Mouse (Mus musculus): ENCODE measurements around the gene Serpina3k. TPM values are rescaled to one million over a fixed set of nuclear protein-coding genes. Genes with fewer than 3 reads are reported as not detected.

Gene Serpina3k
- 0.28 TPM for polyA plus RNA-seq (2014; fragmentation: Illumina TruSeq; extraction: RNeasy Lipid Tissue Mini Kit (QIAGEN cat#74804); ENCODE audit: low read depth, low replicate concordance)

DNA sequence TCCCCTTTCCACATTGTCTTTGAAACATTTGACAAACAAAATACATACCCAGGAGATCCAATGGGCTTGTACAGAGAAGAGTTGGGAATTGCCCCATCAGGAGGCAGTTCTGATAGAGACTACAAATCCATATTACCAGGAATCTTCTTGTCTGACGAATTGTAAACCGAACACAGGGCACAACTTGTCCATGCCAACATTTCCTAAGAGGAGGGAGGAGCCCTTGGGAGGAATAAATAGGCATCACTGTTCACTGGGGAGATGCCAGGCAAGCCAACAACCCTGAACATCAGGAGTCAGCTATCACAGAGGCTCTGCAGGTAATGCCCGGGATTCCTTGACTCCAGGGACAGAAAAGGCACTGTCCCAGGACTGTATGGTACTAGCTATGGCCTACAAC is at the start of gene Serpina3k, which contains the start of gene Serpina3m:
TSS of gene Serpina3k (plus strand) at position 261 of the 400 bp plus-strand sequence.
TSS of gene Serpina3m (plus strand) at position 261 of the 400 bp plus-strand sequence.

DNA sequence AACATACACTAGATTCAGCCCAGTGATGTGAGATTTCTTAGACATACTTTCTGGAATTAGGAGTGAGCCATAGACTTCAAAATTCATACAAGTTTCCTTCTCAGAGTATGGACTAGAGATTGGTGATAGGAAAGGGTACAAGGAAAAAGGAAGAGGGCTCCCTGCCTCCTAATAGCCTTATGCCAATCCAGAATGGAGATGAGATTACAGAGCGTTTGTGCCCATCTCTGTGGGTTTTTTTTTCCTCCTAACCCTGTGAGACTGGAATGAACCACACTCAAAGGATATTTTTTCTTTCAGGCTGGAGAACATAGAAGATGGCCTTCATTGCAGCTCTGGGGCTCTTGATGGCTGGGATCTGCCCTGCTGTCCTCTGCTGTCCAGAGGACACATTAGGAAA is 24.0 kb upstream of the Serpina3k start, which contains the start of gene Serpina3j:
TSS of gene Serpina3j (plus strand) at position 301 of the 400 bp plus-strand sequence.

Other genes starting within 250 kb of the Serpina3k start
- 105 TPM for gene Serpina5, start 237.4 kb upstream of the Serpina3k start, polyA plus RNA-seq (2014; fragmentation: Illumina TruSeq; extraction: RNeasy Lipid Tissue Mini Kit (QIAGEN cat#74804); ENCODE audit: low read depth, low replicate concordance)
- 73.8 TPM for gene Serpina3a, start 225.8 kb upstream of the Serpina3k start, polyA plus RNA-seq (2014; fragmentation: Illumina TruSeq; extraction: RNeasy Lipid Tissue Mini Kit (QIAGEN cat#74804); ENCODE audit: low read depth, low replicate concordance)
- 2.6 TPM for gene Serpina3b, start 210.5 kb upstream of the Serpina3k start, polyA plus RNA-seq (2014; fragmentation: Illumina TruSeq; extraction: RNeasy Lipid Tissue Mini Kit (QIAGEN cat#74804); ENCODE audit: low read depth, low replicate concordance)
- 17.6 TPM for gene Serpina3c, start 184.6 kb upstream of the Serpina3k start, polyA plus RNA-seq (2014; fragmentation: Illumina TruSeq; extraction: RNeasy Lipid Tissue Mini Kit (QIAGEN cat#74804); ENCODE audit: low read depth, low replicate concordance)
- 0.18 TPM for gene Serpina3f, start 123.9 kb upstream of the Serpina3k start, polyA plus RNA-seq (2014; fragmentation: Illumina TruSeq; extraction: RNeasy Lipid Tissue Mini Kit (QIAGEN cat#74804); ENCODE audit: low read depth, low replicate concordance)
- gene Serpina3g, start 102.2 kb upstream of the Serpina3k start, polyA plus RNA-seq (2014; fragmentation: Illumina TruSeq; extraction: RNeasy Lipid Tissue Mini Kit (QIAGEN cat#74804); ENCODE audit: low read depth, low replicate concordance): 20.1 TPM
- gene Serpina3i, start 75.4 kb upstream of the Serpina3k start, polyA plus RNA-seq (2014; fragmentation: Illumina TruSeq; extraction: RNeasy Lipid Tissue Mini Kit (QIAGEN cat#74804); ENCODE audit: low read depth, low replicate concordance): 0.29 TPM
- not detected for gene Serpina3j, start 23.9 kb upstream of the Serpina3k start, polyA plus RNA-seq (2014; fragmentation: Illumina TruSeq; extraction: RNeasy Lipid Tissue Mini Kit (QIAGEN cat#74804); ENCODE audit: low read depth, low replicate concordance)
- not detected for gene Serpina3m, start within 50 bp of the Serpina3k start, polyA plus RNA-seq (2014; fragmentation: Illumina TruSeq; extraction: RNeasy Lipid Tissue Mini Kit (QIAGEN cat#74804); ENCODE audit: low read depth, low replicate concordance)
- 1.1 TPM for gene Serpina3n, start 68.2 kb downstream of the Serpina3k start, polyA plus RNA-seq (2014; fragmentation: Illumina TruSeq; extraction: RNeasy Lipid Tissue Mini Kit (QIAGEN cat#74804); ENCODE audit: low read depth, low replicate concordance)
- not detected for gene Gsc, start 134.8 kb downstream of the Serpina3k start, polyA plus RNA-seq (2014; fragmentation: Illumina TruSeq; extraction: RNeasy Lipid Tissue Mini Kit (QIAGEN cat#74804); ENCODE audit: low read depth, low replicate concordance)